Mouse (Mus musculus) bone marrow macrophage, adult 2 months (primary cell): ENCODE measurements at regions not wholly inside any gene's neighbourhood (a gene's known extent, or its start where the extent isn't known, plus 50 kb on each side); places are given as distances from the start of the nearest gene placed in this dataset.

Experiments used
- CTCF ChIP-seq: IDR thresholded peaks from 2 replicates; pipeline ENCODE4 v1.5.1; 2012; ENCODE audit warnings: low read depth, mild to moderate bottlenecking, low read length, moderate library complexity
- POLR2A ChIP-seq: IDR thresholded peaks from 2 replicates; pipeline ENCODE4 v1.6.1; 2012; ENCODE audit warnings: mild to moderate bottlenecking, low read depth, low read length, borderline replicate concordance

DNA sequence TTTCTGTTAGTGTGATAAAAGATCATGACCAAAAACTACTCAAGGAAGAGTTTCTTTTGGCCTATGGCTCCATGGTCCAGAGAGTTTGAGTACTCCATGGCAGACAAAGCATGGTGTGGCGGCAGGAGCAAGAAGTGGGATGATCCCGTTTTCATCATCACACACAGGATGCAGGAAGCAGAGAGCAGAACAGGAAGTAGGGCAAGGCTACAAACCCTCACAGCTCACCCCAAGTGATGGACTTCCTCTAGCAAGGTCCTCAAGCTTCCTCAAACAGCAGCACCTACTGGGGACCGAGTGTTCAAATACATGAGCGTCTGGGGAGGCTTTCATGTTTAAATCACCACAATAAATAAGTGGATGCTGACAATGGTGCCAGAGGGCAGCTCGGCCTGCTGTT is 61.1 kb downstream of the 4930426L09Rik start:
- TF ChIP-seq POLR2A (no peak), CTCF (no peak)
